21 mouse cellular contexts compared by ENCODE assay signal in the genomic region with DNA sequence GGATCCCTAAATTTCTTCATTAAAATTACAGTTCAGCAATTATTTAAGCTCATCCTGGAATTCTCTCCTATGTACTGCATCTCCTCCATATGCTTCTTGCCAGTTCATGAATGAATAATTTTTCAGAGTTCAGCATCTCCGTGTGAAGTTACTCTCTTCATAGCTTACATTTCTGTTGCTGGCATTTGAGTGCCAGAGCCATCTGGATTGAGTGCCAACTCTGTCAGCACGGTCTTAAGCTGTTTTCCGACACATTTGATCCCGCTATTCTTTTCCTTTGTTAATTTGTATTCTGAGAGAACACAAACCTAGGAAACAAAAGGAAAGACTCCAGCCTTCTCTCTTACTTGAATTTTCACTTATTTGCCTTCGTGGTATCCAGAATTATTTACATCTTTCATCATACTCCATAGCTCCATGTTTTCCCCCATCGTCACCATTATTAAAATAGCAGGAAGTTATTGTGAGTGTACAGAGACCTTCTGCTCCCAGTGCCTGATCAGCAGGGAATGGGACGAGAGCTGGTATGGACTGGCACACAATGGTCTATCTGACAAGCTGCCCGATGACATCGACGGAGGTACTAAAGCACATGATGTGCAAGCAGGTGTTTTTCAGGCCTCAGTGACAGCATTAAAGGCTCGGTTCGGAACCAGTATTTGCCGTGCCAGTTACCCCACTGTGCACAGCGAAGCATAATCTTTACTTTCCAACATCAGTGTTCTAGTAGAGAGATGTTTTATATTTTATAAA.
DNase-seq lines count a peak whose midpoint lies in the region; ATAC-seq lines count a peak whose summit lies in the region.
"Had no signal": no experiment of that assay in that cellular context is flagged by ENCODE, and none has a peak within 500 bp of the region (broad histone marks: within the 10 kb centered on the region; RNA-seq: fewer than 3 reads in every experiment).

No protein-coding gene starts in this region.

- H3K4me3 ChIP-seq in hindbrain, embryonic 16.5 days (ENCODE audit: low read length) = no peak overlapping the region
- H3K4me3 ChIP-seq in hindbrain, embryonic 11.5 days (ENCODE audit: low read depth, low read length) = no peak overlapping the region
- H3K4me3 ChIP-seq in midbrain, embryonic 15.5 days = no peak overlapping the region
- no peak overlapping the region for H3K4me3 ChIP-seq in midbrain, embryonic 10.5 days
- H3K4me3 ChIP-seq in forebrain, embryonic 16.5 days (replicated peaks; ENCODE audit: low read length) = no peak overlapping the region
- H3K4me3 ChIP-seq: embryonic facial prominence, embryonic 15.5 days; heart, embryonic 15.5 days; limb, embryonic 10.5 days; neural tube, embryonic 13.5 days had no signal

- H3K4me1 ChIP-seq in hindbrain, embryonic 16.5 days (ENCODE audit: control insufficient read depth, insufficient read depth, low read depth, low read length) = no peaks in the 10 kb centered on the region
- no peaks in the 10 kb centered on the region for H3K4me1 ChIP-seq in hindbrain, embryonic 11.5 days (replicated peaks; ENCODE audit: control insufficient read depth, insufficient read depth, low read length)
- H3K4me1 ChIP-seq in midbrain, embryonic 15.5 days = no peaks in the 10 kb centered on the region
- no peaks in the 10 kb centered on the region for H3K4me1 ChIP-seq in midbrain, embryonic 10.5 days
- H3K4me1 ChIP-seq in forebrain, embryonic 16.5 days (replicated peaks; ENCODE audit: control insufficient read depth, insufficient read depth, low read length) = peaks cover 4% of the 10 kb centered on the region; the same call in 1 of the 2 replicates
- H3K4me1 ChIP-seq: embryonic facial prominence, embryonic 15.5 days; heart, embryonic 15.5 days; limb, embryonic 10.5 days; neural tube, embryonic 13.5 days had no signal

- DNase-seq in cerebellum, postnatal 36 days = peak; percentile 5 to 23
- DNase-seq in hindbrain, embryonic 11.5 days (ENCODE audit: low spot score) = no peak
- DNase-seq in midbrain, embryonic 10.5 days (ENCODE audit: low spot score) = no peak
- no peak for DNase-seq in lung, postnatal 10 days
- DNase-seq: B cell, adult 2 months; gastrocnemius, postnatal 36 days; heart, postnatal 4 days; kidney, postnatal 4 days; liver, postnatal 0 days; lung, postnatal 14 days; spleen, adult 18-20 months; thymus, postnatal 4 days had no signal

- no peak overlapping the region for H3K27ac ChIP-seq in hindbrain, embryonic 16.5 days (ENCODE audit: low read depth, low read length)
- no peak overlapping the region for H3K27ac ChIP-seq in hindbrain, embryonic 11.5 days (ENCODE audit: low read depth, low read length)
- H3K27ac ChIP-seq in midbrain, embryonic 15.5 days = no peak overlapping the region
- no peak overlapping the region for H3K27ac ChIP-seq in midbrain, embryonic 10.5 days (replicated peaks)
- H3K27ac ChIP-seq in forebrain, embryonic 16.5 days (ENCODE audit: low read length) = no peak overlapping the region
- H3K27ac ChIP-seq: embryonic facial prominence, embryonic 15.5 days; heart, embryonic 15.5 days; limb, embryonic 10.5 days; neural tube, embryonic 13.5 days had no signal

- ATAC-seq in cerebellum, adult (ENCODE audit: insufficient number of reproducible peaks, low FRiP score, low TSS enrichment) = no peak
- ATAC-seq in hindbrain, embryonic 16.5 days = peak; percentile 88
- ATAC-seq in hindbrain, embryonic 11.5 days (ENCODE audit: low FRiP score) = no peak
- ATAC-seq in midbrain, embryonic 15.5 days (replicated peaks) = no peak
- peak; percentile 90 for ATAC-seq in forebrain, embryonic 16.5 days
- ATAC-seq: intestine, embryonic 16.5 days; liver, postnatal 0 days had no signal

- H3K9me3 ChIP-seq in hindbrain, embryonic 16.5 days (ENCODE audit: control insufficient read depth, low read length) = no peaks in the 10 kb centered on the region
- no peaks in the 10 kb centered on the region for H3K9me3 ChIP-seq in hindbrain, embryonic 11.5 days (ENCODE audit: control insufficient read depth, low read length)
- H3K9me3 ChIP-seq in midbrain, embryonic 15.5 days = no peaks in the 10 kb centered on the region
- H3K9me3 ChIP-seq in midbrain, embryonic 10.5 days (replicated peaks) = peaks cover 2% of the 10 kb centered on the region; the same call in 1 of the 2 replicates
- no peaks in the 10 kb centered on the region for H3K9me3 ChIP-seq in forebrain, embryonic 16.5 days (ENCODE audit: control insufficient read depth, low read length)
- H3K9me3 ChIP-seq: embryonic facial prominence, embryonic 15.5 days; heart, embryonic 15.5 days; limb, embryonic 10.5 days; neural tube, embryonic 13.5 days had no signal

- WGBS in hindbrain, embryonic 16.5 days = 53% methylated on average over 14 of the region's 14 CpGs
- 81% methylated on average over 14 of the region's 14 CpGs for WGBS in hindbrain, embryonic 11.5 days
- 53% methylated on average over 14 of the region's 14 CpGs for WGBS in midbrain, embryonic 15.5 days
- WGBS in midbrain, embryonic 10.5 days = 87% methylated on average over 14 of the region's 14 CpGs
- 35% methylated on average over 14 of the region's 14 CpGs for WGBS in forebrain, embryonic 16.5 days

- H3K4me2 ChIP-seq in hindbrain, embryonic 16.5 days (ENCODE audit: low read length) = peak overlapping the region; percentile 6
- no peak overlapping the region for H3K4me2 ChIP-seq in hindbrain, embryonic 11.5 days (replicated peaks; ENCODE audit: low read depth, low read length)
- H3K4me2 ChIP-seq in midbrain, embryonic 15.5 days = peak overlapping the region; percentile 2; the same call in 1 of the 2 replicates
- H3K4me2 ChIP-seq in forebrain, embryonic 16.5 days (ENCODE audit: low read length) = peak overlapping the region; percentile 34
- H3K4me2 ChIP-seq: embryonic facial prominence, embryonic 15.5 days; heart, embryonic 15.5 days; neural tube, embryonic 13.5 days had no signal

- no peaks in the 10 kb centered on the region for H3K27me3 ChIP-seq in hindbrain, embryonic 16.5 days (replicated peaks; ENCODE audit: control insufficient read depth, insufficient read depth, low read length)
- H3K27me3 ChIP-seq in hindbrain, embryonic 11.5 days (ENCODE audit: control insufficient read depth, insufficient read depth, low read length) = no peaks in the 10 kb centered on the region
- H3K27me3 ChIP-seq in midbrain, embryonic 15.5 days (replicated peaks) = no peaks in the 10 kb centered on the region
- H3K27me3 ChIP-seq in midbrain, embryonic 10.5 days (ENCODE audit: low read depth, poor library complexity, severe bottlenecking) = no peaks in the 10 kb centered on the region
- no peaks in the 10 kb centered on the region for H3K27me3 ChIP-seq in forebrain, embryonic 16.5 days (replicated peaks; ENCODE audit: control insufficient read depth, insufficient read depth, low read length)
- H3K27me3 ChIP-seq: embryonic facial prominence, embryonic 15.5 days; heart, embryonic 15.5 days; neural tube, embryonic 13.5 days had no signal

- no peaks in the 10 kb centered on the region for H3K36me3 ChIP-seq in hindbrain, embryonic 16.5 days (ENCODE audit: control insufficient read depth, insufficient read depth, low read length)
- no peaks in the 10 kb centered on the region for H3K36me3 ChIP-seq in hindbrain, embryonic 11.5 days (ENCODE audit: control insufficient read depth, insufficient read depth, low read length)
- no peaks in the 10 kb centered on the region for H3K36me3 ChIP-seq in midbrain, embryonic 15.5 days (replicated peaks)
- no peaks in the 10 kb centered on the region for H3K36me3 ChIP-seq in midbrain, embryonic 10.5 days
- H3K36me3 ChIP-seq in forebrain, embryonic 16.5 days (ENCODE audit: control insufficient read depth, insufficient read depth) = no peaks in the 10 kb centered on the region
- H3K36me3 ChIP-seq: embryonic facial prominence, embryonic 15.5 days; heart, embryonic 15.5 days; limb, embryonic 10.5 days; neural tube, embryonic 13.5 days had no signal

- H3K9ac ChIP-seq in hindbrain, embryonic 16.5 days (ENCODE audit: low read depth, low read length) = no peak overlapping the region
- H3K9ac ChIP-seq in hindbrain, embryonic 11.5 days (ENCODE audit: low read depth, low read length) = no peak overlapping the region
- H3K9ac ChIP-seq in midbrain, embryonic 15.5 days = no peak overlapping the region
- H3K9ac ChIP-seq in forebrain, embryonic 16.5 days (replicated peaks; ENCODE audit: low read depth, low read length) = no peak overlapping the region
- H3K9ac ChIP-seq: embryonic facial prominence, embryonic 15.5 days; heart, embryonic 15.5 days; liver, postnatal 0 days; neural tube, embryonic 13.5 days had no signal

Comparison
In these comparisons a context has a peak if more than half of its experiments do, and no peak if none do; other contexts are left out.
1. ATAC-seq: peak in hindbrain, embryonic 16.5 days (single experiment) and forebrain, embryonic 16.5 days (single experiment); none in cerebellum, adult (single experiment), hindbrain, embryonic 11.5 days (single experiment) and midbrain, embryonic 15.5 days (single experiment).
2. DNase-seq: peak in cerebellum, postnatal 36 days (2 of 2); none in hindbrain, embryonic 11.5 days (single experiment), midbrain, embryonic 10.5 days (single experiment) and lung, postnatal 10 days (single experiment).